Mouse (Mus musculus): ENCODE measurements around the gene Ahnak.

Gene Ahnak

GRCm38 (mm10) chr19:8974638-8975037 is 14.4 kb upstream of the Ahnak start:
- DNase-seq, result no peak

- DNase-seq, result no peak
Measured at GRCm38 (mm10) chr19:8975491-8975890, 13.6 kb upstream of the Ahnak start.

- DNase-seq, result no peak
Measured at GRCm38 (mm10) chr19:8976535-8976934, 12.5 kb upstream of the Ahnak start.

GRCm38 (mm10) chr19:8980771-8981170 is 8.3 kb upstream of the Ahnak start:
- DNase-seq, result no peak

GRCm38 (mm10) chr19:8981450-8982168 is 7.5 kb upstream of the Ahnak start:
- no peak for DNase-seq

- no peak for DNase-seq
Measured at GRCm38 (mm10) chr19:8982303-8983149, 6.6 kb upstream of the Ahnak start.

- DNase-seq, result no peak
Measured at GRCm38 (mm10) chr19:8983150-8983650, 5.9 kb upstream of the Ahnak start.

- DNase-seq, result peak; percentile 47
Measured at GRCm38 (mm10) chr19:8984255-8984868, 4.7 kb upstream of the Ahnak start.

- DNase-seq, result no peak
Measured at GRCm38 (mm10) chr19:8985891-8986290, 3.2 kb upstream of the Ahnak start.

- DNase-seq, result no peak
Measured at GRCm38 (mm10) chr19:8987816-8988215, 1.3 kb upstream of the Ahnak start.

GRCm38 (mm10) chr19:8988346-8989065 is 578 bp upstream of the Ahnak start:
- DNase-seq, result peak; percentile 66

GRCm38 (mm10) chr19:8989567-8990431 is 715 bp downstream of the Ahnak start:
- DNase-seq, result peak; percentile 77

- DNase-seq, result no peak
Measured at GRCm38 (mm10) chr19:8990432-8991102, 1.5 kb downstream of the Ahnak start.

- DNase-seq, result no peak
Measured at GRCm38 (mm10) chr19:8991245-8991870, 2.3 kb downstream of the Ahnak start.

GRCm38 (mm10) chr19:8991871-8992735 is 3.0 kb downstream of the Ahnak start:
- peak; percentile 54 for DNase-seq

- DNase-seq, result peak; percentile 82
Measured at GRCm38 (mm10) chr19:8992769-8993624, 3.9 kb downstream of the Ahnak start.

GRCm38 (mm10) chr19:8993625-8993912 is 4.5 kb downstream of the Ahnak start:
- DNase-seq, result no peak

- no peak for DNase-seq
Measured at GRCm38 (mm10) chr19:8994813-8995607, 5.9 kb downstream of the Ahnak start.
